Mouse (Mus musculus) megakaryocyte-erythroid progenitor cell, adult 5-6 weeks (primary cell): Measurements from ENCODE around the gene Tubb4a. TPM values are rescaled to one million over a fixed set of nuclear protein-coding genes. Genes with fewer than 3 reads are reported as not detected.
A peak's percentile ranks its signal among the peaks of the same experiment; 100 is the strongest.
"Not testable (repeated sequence)": the region's sequence is repeated elsewhere in the genome, so short reads cannot be mapped to it uniquely, and the experiment has no call there.

Source experiments
- ATAC-seq: replicated peaks from 2 replicates; pipeline ENCODE4 v1.8.0; 2016; ENCODE audit warnings: mild to moderate bottlenecking, inconsistent platforms; ENCODE audit not compliant: severe bottlenecking, poor library complexity, low FRiP score, low TSS enrichment
- total RNA-seq, 2 experiments: library from RNA; stranded (forward) in 1 of 2; stranded (reverse) in 1 of 2; fragments of 200-1000, 215-1000 nt in 1 of 2; fragments of >200 nt in 1 of 2; fragmentation: Nextera tagmentation in 1 of 2; gene quantifications; 2 replicates each; pipeline ENCODE4 v1.2.3; 2014 to 2017

Tubb4a gene
- total RNA-seq (2014; fragmentation: Nextera tagmentation), result not detected in 2 replicates
- total RNA-seq (2017), result 0.08 TPM in 1 of 2 replicates, not detected in the other

- no peak for ATAC-seq
Measured at GRCm38 (mm10) chr17:57087049-57087832, at the start of gene Tubb4a. Gene Tubb4a, minus strand, starts transcription at chr17:57087782.

- ATAC-seq, result no peak
Measured at GRCm38 (mm10) chr17:57135635-57136034, 48.1 kb upstream of the Tubb4a start.

DNA sequence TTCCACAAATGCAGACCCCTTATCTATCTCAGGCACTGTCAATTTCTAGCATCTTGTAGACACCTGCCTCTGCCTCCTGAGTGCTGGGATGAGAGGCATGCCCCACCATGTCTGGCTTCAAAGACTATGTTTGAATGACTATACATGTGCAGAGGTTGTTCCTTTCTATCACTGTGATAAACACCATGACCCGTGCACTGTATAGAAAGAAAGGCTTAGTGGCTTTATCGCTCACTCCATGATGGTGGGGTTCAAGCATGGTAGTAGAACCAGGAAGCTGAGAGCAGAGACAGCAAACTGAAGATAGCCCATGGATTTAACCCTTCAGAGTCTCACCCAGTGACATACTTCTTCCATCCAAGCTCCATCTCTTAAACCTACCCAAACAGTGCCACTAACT is 47.1 kb upstream of the Tubb4a start:
- peak; percentile 19; the same call in 1 of the 2 replicates for ATAC-seq

DNA sequence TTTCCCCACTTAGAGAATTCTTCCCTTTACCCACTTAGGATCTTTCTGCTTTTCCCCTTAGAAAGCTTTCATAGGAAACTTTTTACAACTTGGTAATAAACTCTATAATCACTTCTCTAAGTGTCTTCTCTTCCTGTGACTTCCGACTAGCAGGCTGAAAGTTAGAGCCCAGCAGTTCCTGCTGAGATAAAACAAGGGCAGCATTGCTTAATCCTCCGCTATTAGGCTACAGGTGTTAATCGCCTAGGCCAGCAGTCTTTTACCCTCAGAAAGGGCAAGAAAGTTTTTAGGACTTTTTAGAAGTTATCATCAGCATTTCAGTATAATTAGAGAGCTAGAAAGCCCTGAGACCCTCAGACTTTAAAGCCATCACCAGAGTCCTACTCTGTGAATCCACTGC is 46.4 kb upstream of the Tubb4a start:
- not testable (repeated sequence) for ATAC-seq

DNA sequence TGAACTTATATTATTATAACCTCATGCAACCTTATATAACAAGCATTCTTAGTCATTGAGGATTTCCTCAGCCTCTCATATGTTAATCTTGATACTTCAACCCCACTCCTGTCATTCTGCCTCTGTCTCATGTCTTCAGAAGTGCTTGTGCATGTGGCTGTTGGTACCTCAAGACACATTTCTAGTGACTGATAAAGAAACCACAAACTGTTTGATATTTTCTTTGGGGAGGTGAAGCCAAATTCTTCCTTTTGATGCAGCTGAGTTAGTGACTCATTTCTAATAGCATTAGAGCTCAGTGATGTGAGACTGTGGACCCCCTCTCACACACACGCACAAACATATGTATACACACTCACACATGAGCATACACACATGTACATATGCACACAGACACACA is 44.2 kb upstream of the Tubb4a start:
- ATAC-seq, result peak; percentile 83

GRCm38 (mm10) chr17:57125853-57126622 is 38.5 kb upstream of the Tubb4a start:
- peak; percentile 42; the same call in 1 of the 2 replicates for ATAC-seq

DNA sequence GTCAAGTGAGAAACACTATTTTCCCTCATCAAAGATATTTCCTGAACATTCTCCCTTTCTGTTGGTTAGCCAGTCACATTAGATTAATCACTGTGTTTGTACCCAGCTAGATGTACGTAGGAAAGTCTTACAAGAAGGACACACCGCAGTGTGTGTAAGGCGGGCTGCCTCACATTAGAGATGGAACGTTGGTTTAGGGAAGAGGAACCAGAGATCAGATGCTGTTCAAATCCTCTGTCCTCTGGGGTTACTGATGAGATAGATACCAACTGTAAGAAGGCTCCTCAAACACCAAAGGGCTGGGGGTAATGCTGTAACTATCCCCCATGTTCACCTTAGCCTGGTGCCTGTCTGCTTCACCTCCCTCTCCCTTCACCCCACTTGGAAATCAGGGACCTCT is 37.2 kb upstream of the Tubb4a start:
- ATAC-seq, result no peak

DNA sequence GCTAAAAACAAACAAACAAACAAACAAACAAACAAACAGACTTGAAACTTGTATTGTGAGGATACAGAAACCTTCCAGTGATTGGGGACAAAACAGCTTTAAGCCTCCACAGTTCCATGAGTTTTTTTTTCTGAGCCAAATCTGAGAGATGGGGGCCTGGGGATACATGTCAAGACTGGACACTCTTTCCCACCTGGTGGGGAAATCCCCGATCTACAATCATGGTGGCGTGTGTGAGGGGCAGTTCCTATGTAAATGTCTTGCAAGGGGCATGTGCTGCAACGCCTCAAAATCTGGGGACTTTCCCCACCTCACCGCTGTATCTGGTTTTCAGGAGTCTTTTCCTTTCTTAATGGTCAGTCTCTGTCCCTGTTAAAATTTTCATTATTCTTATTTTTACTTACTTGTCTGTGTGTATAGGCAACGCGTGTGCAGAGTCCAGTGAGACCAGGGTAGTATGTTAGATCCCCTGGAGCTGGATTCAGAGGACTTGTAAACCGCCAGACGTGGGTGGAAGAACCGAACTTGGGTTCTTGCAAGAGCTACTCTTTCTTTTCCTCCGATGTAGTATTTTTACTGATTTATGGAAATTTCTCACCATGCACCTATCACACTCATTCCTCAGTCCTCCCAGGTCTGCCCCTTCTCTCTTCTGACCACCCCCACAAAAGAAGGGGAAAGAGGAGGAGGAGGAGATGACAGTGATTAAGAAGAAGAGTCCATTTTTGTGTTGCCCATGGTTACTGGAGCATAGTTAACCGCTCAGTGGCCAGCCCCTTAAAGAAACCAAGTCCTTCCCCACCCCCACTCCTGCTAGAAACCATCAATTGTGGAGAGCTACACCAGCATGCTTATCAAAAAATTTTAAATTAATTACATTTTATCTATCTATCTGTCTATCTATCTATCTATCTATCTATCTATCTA is 35.9 kb upstream of the Tubb4a start:
- ATAC-seq, result no peak

DNA sequence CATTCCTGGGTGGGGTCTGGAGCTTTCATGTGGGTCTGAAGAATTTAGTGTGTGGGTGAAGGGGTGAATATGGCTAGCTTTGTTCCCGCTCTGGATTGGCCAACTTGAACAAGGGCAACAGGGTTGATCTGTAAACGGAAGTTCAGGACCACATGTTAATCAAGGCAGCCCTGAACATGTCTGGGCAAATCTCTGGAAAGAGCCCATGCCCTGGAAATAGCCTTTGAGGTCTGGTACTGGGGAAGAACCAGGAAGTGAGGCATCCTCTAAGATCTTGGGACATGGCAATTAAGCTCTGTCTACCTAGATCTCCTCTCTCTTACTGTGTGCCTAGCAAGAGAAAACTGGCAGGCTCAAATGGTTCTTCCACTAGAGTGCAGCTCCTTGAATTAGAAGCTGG is 34.3 kb upstream of the Tubb4a start:
- ATAC-seq, result no peak

DNA sequence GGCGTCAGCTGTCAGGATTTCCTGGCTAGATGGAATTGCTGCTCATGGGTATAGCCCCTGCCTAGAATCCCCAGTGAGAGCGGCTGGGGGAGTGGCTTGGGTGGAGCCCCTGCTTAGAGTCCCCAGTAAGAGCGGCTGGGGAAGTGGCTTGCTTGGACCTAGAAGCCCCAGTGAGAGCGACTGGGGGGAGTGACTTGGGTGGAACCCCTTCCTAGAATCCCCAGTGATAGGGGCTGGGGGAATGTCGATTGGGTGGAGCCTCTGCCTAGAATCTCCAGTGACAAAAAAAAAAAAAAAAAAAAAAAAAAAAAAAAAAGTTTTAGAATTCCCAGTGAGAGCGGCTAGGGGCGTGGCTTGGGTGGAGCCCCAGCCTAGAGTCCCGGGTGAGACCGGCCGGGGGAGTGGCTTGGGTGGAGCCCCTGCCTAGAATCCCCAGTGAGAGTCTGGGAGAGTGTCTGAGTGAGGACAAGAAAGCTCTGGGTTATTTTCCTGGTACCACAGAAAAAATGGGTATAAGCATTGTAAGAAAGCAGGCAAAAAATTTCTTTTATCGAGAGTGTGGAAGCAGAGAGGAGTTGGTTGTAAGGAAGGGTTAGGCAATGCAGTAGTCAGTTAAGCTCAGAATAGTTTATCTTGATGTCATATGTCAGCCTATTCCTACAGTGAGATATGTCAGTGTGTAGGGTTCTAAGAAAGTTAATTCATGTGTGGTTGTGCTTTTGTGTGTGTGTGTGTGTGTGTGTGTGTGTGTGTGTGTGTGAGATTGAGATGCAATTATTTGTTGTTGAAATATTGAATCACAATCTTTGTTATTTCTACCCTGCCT is 31.2 kb upstream of the Tubb4a start:
- peak; percentile 93 for ATAC-seq

DNA sequence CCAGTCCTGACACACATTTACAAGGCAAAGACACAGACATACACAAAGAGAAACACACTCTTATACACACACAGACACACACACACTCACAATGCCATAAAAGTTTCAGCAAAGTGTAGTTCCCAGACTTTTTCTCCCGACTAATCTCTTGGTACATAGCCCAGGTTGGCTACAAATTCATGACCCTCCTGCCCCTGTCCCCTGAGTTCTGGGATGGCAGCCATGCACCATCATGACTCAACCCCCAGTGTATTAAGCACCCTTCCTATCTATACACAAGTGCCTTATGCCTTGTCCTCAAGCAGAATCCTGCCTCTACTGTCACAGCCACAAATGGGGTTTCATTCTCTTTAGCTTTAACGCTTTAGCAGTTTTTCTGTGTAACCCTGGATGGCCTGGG is 29.2 kb upstream of the Tubb4a start:
- no peak for ATAC-seq

GRCm38 (mm10) chr17:57112768-57113474 is 25.3 kb upstream of the Tubb4a start:
- ATAC-seq, result no peak

DNA sequence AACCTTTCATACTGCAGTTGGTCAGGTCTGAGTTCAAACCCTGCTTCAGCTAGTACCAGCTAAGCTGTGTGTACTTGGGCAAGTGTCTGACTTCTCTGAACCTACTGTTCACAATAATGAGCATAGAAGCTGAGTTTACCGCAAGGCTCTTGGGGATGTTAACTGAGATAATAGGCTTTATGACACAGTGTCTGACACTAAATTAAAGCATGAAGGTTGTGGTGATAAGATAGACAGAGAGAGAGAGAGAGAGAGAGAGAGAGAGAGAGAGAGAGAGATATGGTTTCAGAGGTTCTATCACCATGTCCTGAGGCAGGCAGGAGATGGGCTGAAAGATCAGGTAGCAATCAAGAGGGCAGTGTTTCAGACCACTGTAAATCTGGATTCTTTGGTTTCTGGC is 22.4 kb upstream of the Tubb4a start:
- no peak for ATAC-seq

DNA sequence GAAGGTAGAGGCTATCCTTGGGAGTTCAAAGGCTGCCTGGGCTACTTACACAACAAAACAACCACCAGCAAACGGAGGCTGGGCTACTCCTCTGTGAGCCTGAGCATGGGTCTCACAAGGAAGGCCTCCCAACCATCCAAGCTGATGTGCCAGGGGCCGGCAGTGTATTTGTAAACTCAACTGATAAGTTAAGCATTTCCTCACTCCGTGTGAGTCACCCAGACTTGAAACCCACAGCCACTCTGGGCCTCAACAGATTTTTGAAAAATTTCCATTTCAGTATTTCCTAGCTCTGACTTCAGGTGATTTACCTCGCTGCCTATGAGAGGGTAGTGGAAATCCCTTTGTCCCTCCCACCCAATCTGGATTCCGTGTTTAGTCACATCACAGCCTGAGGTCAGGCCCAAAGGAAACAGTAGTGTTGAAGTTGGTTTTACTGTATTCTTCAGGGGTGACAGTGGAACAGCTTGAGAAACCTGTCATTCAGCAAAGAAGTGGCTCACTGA is 21.1 kb upstream of the Tubb4a start:
- ATAC-seq, result no peak

- no peak for ATAC-seq
Measured at GRCm38 (mm10) chr17:57108040-57108665, 20.6 kb upstream of the Tubb4a start.

DNA sequence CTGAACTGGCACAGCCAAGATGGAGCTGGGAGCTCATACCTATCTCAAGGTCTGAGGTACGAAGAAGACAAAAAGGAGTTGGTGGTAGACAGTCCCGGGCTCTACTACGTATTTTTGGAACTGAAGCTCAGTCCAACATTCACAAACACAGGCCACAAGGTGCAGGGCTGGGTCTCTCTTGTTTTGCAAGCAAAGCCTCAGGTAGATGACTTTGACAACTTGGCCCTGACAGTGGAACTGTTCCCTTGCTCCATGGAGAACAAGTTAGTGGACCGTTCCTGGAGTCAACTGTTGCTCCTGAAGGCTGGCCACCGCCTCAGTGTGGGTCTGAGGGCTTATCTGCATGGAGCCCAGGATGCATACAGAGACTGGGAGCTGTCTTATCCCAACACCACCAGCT is 19.5 kb upstream of the Tubb4a start:
- no peak for ATAC-seq

DNA sequence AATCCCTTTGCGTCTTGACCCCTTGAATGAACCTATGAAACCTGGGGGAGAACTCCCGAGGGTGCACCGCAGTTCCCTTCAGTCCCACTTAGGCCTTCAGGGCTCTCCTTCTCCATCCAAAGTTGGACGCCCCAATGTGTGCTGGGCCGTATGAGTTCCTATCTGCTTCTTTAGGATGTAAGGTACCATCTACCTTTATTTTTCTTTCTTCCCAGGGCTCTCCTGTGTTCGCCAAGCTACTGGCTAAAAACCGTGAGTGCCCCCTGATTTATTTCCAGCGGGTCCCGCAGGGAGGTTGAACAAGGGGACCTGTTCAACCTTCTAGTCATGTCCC is 18.4 kb upstream of the Tubb4a start:
- no peak for ATAC-seq
